Mouse (Mus musculus) small intestine, adult 2 months (tissue): Measurements from ENCODE around the gene Rasal2.

Source experiments
- CTCF ChIP-seq: fragments of 200-500 bp; IDR thresholded peaks from 2 replicates; pipeline ENCODE4 v1.5.1; 2012; ENCODE audit warnings: low read depth, mild to moderate bottlenecking, control low read depth, inconsistent platforms, low read length, moderate library complexity, mixed read lengths; ENCODE audit not compliant: insufficient replicate concordance, insufficient read length; ENCODE audit errors: extremely low read depth
- POLR2A ChIP-seq: fragments of 200-500 bp; IDR thresholded peaks from 2 replicates; pipeline ENCODE4 v1.6.1; 2012; ENCODE audit warnings: low read depth, mild to moderate bottlenecking, control low read depth, inconsistent platforms, low read length, moderate library complexity

- TF ChIP-seq CTCF: no peak
- no peak for TF ChIP-seq POLR2A
Observed at GRCm38 (mm10) chr1:157444632-157445300, 32.4 kb upstream of the Rasal2 start.
